Mouse (Mus musculus): ENCODE results near the gene Fkbp8. TPM values are rescaled to one million over a fixed set of nuclear protein-coding genes. Genes with fewer than 3 reads are reported as not detected.

Fkbp8 gene
- polyA plus RNA-seq, 1 experiment from 2014 or later: 310 TPM

DNA sequence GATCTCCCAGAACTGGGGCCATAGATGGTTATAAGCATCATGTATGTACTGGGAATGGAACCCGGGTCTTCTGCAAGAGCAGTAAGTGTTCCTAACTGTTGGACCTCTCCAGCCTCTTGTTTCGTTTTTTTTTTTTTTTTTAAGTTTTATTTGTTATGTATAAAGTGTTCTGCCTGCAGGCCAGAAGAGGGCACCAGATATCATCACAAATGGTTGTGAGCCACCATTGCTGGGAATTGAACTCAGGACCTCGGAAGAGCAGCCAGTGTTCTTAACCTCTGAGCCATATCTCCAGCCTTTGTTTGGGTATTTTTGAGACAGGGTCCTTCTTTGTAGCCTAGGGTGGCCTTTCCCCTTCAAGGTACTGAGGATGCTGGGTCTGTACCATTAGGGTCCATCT lies 31.5 kb downstream of the Fkbp8 start:
- no peaks in the 10 kb centered on the region for H3K36me3 ChIP-seq
- H3K27me3 ChIP-seq (ENCODE audit: insufficient read depth, poor library complexity, severe bottlenecking): no peaks in the 10 kb centered on the region
- H3K9me3 ChIP-seq: no peaks in the 10 kb centered on the region
- no peak overlapping the region for H3K27ac ChIP-seq
- 78% methylated on average over 3 of the region's 3 CpGs for WGBS
- no peak overlapping the region for H3K4me3 ChIP-seq
- no peak for DNase-seq (ENCODE audit: low spot score)
- H3K4me1 ChIP-seq: peaks cover 67% of the 10 kb centered on the region

DNA sequence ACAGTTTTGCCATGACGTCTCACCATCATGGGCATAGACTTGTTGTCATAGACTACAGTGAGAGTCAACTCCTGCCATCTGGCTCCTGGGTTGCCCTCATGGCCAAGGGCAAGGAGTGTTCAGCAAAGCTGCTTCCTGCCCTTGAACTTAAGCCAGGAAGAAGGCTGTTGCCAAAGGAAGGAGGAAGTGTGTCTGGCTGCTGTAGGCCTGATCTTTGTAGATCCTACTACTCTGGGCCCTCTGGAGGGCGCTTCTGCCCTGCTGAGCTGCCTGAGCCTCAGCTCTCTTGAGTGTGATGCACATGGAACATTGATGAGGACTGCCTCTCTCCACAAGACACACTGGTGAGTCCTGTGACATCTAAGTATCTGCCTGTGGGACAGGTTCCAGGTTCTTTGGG lies 32.6 kb downstream of the Fkbp8 start:
- peak overlapping the region; percentile 77 for H3K27ac ChIP-seq
- H3K4me1 ChIP-seq: peaks cover 74% of the 10 kb centered on the region
- H3K27me3 ChIP-seq (ENCODE audit: insufficient read depth, poor library complexity, severe bottlenecking): no peaks in the 10 kb centered on the region
- no peaks in the 10 kb centered on the region for H3K36me3 ChIP-seq
- WGBS: 68% methylated on average over 2 of the region's 2 CpGs
- no peak for DNase-seq (ENCODE audit: low spot score)
- no peaks in the 10 kb centered on the region for H3K9me3 ChIP-seq
- no peak overlapping the region for H3K4me3 ChIP-seq

DNA sequence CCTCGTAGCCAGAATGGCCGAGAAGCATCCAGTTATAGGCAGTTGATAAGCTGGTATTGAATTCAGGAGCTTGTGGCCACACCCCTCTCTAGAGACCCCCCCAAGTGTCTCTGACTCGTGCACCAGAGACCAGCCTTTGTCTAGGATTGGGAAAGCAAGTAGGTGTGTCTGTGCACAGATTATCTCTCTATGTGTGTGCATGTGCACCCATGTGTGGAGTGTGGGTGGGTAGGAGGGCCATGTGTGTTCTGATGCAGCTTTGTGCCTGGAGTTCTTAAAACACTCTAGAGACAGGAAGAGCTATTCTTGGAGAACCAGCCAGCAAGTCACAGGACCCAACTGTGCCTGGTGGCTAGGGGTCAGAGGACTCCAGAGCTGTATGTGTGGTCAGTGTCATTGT lies 33.0 kb downstream of the Fkbp8 start:
- 48% methylated on average over 3 of the region's 3 CpGs for WGBS
- H3K36me3 ChIP-seq: no peaks in the 10 kb centered on the region
- H3K9me3 ChIP-seq: no peaks in the 10 kb centered on the region
- no peak for DNase-seq (ENCODE audit: low spot score)
- H3K4me1 ChIP-seq: peaks cover 76% of the 10 kb centered on the region
- no peak overlapping the region for H3K4me3 ChIP-seq
- H3K27ac ChIP-seq: peak overlapping the region; percentile 77
- no peaks in the 10 kb centered on the region for H3K27me3 ChIP-seq (ENCODE audit: insufficient read depth, poor library complexity, severe bottlenecking)

DNA sequence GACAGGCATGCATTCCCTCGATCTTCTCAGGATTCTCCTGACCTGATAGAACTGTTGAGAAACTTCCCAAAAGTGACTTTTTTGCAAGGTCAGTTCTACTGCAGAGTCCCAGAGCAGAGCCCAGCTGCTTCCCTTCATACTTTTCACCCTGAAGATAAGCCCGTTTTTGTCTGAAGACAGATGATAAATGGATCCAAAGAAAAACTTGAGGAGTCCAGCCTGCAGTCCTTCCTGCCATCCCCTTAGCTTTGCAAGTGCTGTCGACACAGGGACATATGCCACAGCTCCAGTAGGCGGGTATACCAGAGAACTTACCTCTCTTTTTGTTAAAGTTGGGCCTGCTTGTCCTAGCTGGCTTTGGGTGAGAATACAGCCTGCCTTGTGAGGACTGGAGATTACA lies 33.8 kb downstream of the Fkbp8 start:
- Histone ChIP-seq H3K4me1 (peaks cover 81% of the 10 kb centered on the region), H3K4me3 (no peak overlapping the region), H3K9me3 (no peaks in the 10 kb centered on the region), H3K36me3 (no peaks in the 10 kb centered on the region), H3K27me3 (ENCODE audit: insufficient read depth, poor library complexity, severe bottlenecking) (no peaks in the 10 kb centered on the region), H3K27ac (peak overlapping the region; percentile 77)
- DNase-seq (ENCODE audit: low spot score): no peak
- 33% methylated on average over 4 of the region's 4 CpGs for WGBS

DNA sequence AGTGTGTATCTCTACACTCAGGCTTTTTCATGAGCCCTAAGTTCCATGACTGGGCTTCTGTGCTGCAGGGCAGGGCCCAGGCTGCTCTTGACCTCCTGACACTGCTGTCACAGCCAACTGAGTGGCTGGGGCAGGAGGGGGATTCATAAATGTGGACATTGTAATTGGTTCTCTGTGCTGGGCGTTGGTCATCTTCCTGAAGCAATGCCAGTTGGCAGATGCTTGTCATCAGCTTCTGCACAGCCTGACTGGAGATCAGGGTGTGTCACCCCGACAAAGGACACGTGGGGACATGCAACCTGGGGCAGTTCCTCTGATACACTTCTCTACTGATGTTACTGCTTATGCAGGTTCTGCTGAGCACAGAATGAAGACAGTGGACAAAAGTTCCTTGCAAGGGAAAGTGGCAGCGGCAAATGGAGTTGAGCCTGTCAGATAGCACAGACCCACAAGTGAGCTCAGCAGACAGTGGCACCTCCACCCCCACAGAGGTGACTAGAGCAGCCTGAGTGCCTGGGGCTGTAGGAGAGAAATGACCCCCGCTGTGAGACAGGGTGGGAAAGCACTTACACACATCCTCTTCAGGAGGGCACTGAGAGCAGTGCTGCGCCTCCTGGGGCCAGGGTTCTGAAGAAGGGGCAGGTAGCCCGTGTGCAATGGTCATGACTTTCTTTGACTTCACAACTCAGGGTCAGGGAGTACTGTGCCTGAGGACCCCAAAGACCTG lies 34.4 kb downstream of the Fkbp8 start:
- Histone ChIP-seq H3K4me1 (peaks cover 87% of the 10 kb centered on the region), H3K27ac (peak overlapping the region; percentile 77), H3K27me3 (ENCODE audit: insufficient read depth, poor library complexity, severe bottlenecking) (no peaks in the 10 kb centered on the region), H3K4me3 (no peak overlapping the region), H3K36me3 (no peaks in the 10 kb centered on the region), H3K9me3 (no peaks in the 10 kb centered on the region)
- DNase-seq (ENCODE audit: low spot score): no peak
- WGBS: 41% methylated on average over 7 of the region's 7 CpGs

DNA sequence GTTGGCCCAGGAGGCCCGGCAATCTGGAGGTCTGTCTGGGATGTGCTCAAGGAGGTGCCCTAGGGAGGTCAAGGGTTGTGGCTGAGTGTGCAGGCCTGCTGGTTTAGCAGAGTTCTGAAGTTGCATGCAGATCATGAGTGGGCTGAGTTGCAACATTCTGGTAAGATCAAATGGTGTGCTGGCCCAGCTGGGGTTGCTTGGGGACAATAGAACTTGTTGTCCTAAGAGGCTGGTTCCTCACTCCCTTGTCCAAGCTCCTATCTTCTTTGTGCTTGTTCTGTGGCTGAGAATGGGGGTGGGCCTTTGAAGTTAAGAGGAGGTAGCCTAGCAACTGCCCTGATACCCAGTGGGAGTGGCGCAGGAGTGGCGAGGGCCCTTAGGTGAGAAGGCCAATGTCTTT lies 35.3 kb downstream of the Fkbp8 start:
- DNase-seq (ENCODE audit: low spot score): no peak
- Histone ChIP-seq H3K27me3 (ENCODE audit: insufficient read depth, poor library complexity, severe bottlenecking) (no peaks in the 10 kb centered on the region), H3K27ac (peak overlapping the region; percentile 77), H3K36me3 (no peaks in the 10 kb centered on the region), H3K4me3 (no peak overlapping the region), H3K9me3 (no peaks in the 10 kb centered on the region), H3K4me1 (peaks cover 79% of the 10 kb centered on the region)
- 65% methylated on average over 3 of the region's 3 CpGs for WGBS

DNA sequence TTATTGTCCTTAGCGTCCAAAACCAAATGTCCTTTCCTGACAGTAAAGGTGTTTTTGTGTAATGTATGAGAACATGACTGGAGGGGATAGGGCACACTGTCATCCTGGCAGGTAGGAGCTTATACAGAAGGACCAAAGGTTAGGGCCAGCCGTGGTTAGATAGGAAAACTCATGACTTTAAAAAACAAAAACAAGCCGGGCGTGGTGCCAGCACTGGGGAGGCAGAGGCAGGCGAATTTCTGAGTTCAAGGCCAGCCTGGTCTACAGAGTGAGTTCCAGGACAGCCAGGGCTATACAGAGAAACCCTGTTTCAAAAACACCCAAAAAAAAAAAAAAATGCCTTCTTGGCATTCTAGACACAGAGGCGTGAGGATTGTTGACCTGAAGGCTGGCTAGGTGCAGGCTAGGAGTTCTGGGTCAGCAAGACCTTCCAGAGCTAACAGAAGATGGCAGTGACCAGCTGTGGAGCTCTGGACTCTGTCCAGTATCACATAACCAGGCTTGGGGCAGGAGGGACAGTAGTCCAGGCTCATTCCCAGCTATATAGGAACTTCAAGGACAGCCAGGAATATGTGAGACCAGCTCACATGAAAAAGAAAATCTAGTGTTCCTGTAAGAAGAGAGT lies 36.4 kb downstream of the Fkbp8 start:
- no peaks in the 10 kb centered on the region for H3K27me3 ChIP-seq (ENCODE audit: insufficient read depth, poor library complexity, severe bottlenecking)
- DNase-seq (ENCODE audit: low spot score): no peak
- no peak overlapping the region; the same call in 1 of the 2 replicates for H3K27ac ChIP-seq
- H3K4me3 ChIP-seq: no peak overlapping the region
- peaks cover 71% of the 10 kb centered on the region for H3K4me1 ChIP-seq
- 85% methylated on average over 6 of the region's 6 CpGs for WGBS
- no peaks in the 10 kb centered on the region for H3K36me3 ChIP-seq
- H3K9me3 ChIP-seq: no peaks in the 10 kb centered on the region

DNA sequence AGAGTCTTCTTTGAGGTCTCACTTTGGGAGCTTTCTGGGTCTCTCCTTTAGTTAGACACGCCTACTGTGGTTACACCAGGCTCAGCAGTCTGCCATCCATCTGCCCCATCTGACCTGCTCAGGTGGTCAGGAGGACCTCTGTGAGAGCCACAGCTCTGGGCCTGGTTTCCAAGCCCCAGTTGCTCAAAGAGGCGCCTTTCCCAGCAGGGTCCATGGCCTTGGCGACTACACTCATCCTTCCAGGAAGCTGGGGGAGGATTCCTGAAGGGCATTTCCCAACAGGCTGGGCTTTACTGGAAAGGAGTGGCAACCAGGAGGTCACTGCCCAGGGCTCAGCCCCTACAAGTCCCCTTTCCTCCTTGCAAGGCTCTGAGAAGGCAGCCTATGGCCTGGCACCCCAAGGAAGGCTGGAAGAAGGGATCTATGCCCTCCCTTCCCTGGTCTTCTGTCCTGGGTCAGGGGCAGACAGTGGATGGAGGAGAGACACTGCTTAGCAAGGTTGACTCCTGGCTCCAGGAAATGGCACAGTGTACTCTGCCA lies 37.2 kb downstream of the Fkbp8 start:
- Histone ChIP-seq H3K4me1 (peaks cover 66% of the 10 kb centered on the region), H3K27ac (peak overlapping the region; percentile 56; the same call in 1 of the 2 replicates), H3K27me3 (ENCODE audit: insufficient read depth, poor library complexity, severe bottlenecking) (no peaks in the 10 kb centered on the region), H3K4me3 (no peak overlapping the region), H3K9me3 (no peaks in the 10 kb centered on the region), H3K36me3 (no peaks in the 10 kb centered on the region)
- no peak for DNase-seq (ENCODE audit: low spot score)
- 68% methylated on average over 3 of the region's 3 CpGs for WGBS

DNA sequence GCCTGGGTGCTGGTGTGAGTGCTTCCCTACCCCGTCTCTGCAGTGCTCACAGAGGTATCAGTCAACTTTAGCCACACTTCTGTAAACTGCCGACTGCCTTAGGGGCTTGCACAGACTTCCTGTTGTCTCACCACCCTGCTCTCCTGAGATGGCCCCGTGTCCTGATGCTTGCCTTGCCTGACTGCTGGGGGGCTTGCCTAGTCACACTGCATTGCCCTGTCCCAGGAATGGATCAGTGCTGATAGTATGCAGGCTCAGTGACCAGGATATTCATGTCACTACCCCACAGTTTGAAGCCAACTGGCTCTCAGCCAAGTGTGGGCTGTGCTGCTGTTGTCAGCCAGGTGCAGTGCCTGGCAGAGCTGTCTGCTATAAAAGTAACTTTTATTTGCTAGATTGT lies 38.0 kb downstream of the Fkbp8 start:
- Histone ChIP-seq H3K36me3 (no peaks in the 10 kb centered on the region), H3K4me1 (peaks cover 64% of the 10 kb centered on the region), H3K9me3 (no peaks in the 10 kb centered on the region), H3K27me3 (ENCODE audit: insufficient read depth, poor library complexity, severe bottlenecking) (no peaks in the 10 kb centered on the region), H3K4me3 (no peak overlapping the region), H3K27ac (peak overlapping the region; percentile 30; the same call in 1 of the 2 replicates)
- WGBS: 48% methylated on average over 3 of the region's 3 CpGs
- DNase-seq (ENCODE audit: low spot score): no peak

DNA sequence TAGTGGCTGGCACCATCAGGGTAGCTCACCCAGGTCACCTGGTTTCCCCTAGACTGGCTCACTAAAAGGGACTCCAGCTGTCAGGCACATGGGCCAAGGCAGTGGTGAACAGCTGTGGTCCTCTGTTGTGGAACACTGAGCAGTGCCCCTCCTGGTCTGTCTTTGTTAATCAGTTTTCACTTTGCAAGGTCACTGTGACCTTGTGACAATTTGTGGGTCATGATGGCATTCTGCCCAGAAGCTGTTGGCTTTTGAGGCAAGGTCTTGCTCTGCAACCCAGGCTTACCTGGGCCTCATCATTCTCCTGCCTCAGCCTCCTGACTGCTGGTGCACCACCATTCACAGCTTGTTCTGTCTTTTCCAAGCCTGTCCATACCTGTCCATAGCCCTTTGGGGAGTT lies 42.8 kb downstream of the Fkbp8 start:
- Histone ChIP-seq H3K27ac (peak overlapping the region; percentile 77), H3K4me1 (peaks cover 39% of the 10 kb centered on the region), H3K9me3 (no peaks in the 10 kb centered on the region), H3K4me3 (no peak overlapping the region), H3K36me3 (peaks cover 19% of the 10 kb centered on the region), H3K27me3 (ENCODE audit: insufficient read depth, poor library complexity, severe bottlenecking) (no peaks in the 10 kb centered on the region)
- no peak for DNase-seq (ENCODE audit: low spot score)

DNA sequence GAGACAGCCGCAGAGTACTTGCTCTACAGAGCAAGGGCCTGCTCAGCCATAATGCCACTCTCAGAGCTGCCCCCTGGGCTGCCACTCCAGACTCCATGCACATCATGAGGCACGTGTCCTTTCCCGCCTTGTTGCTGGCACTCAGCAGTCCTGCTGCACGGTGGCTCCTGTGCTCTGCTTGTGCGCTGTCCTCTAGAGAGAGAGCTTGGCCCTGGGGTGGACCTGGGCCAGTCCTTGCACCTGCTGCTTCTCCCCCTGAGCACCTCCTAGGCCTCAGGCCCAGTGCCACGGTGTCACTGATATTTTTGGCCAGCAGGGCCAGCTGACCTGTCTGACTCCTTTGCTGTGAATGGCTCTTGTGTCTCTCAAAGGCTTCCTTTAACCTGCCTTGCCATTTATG lies 43.5 kb downstream of the Fkbp8 start:
- peaks cover 21% of the 10 kb centered on the region for H3K36me3 ChIP-seq
- no peak overlapping the region for H3K4me3 ChIP-seq
- no peaks in the 10 kb centered on the region for H3K27me3 ChIP-seq (ENCODE audit: insufficient read depth, poor library complexity, severe bottlenecking)
- WGBS: 70% methylated on average over 6 of the region's 6 CpGs
- no peaks in the 10 kb centered on the region for H3K9me3 ChIP-seq
- peaks cover 33% of the 10 kb centered on the region for H3K4me1 ChIP-seq
- H3K27ac ChIP-seq: peak overlapping the region; percentile 77
- no peak for DNase-seq (ENCODE audit: low spot score)

DNA sequence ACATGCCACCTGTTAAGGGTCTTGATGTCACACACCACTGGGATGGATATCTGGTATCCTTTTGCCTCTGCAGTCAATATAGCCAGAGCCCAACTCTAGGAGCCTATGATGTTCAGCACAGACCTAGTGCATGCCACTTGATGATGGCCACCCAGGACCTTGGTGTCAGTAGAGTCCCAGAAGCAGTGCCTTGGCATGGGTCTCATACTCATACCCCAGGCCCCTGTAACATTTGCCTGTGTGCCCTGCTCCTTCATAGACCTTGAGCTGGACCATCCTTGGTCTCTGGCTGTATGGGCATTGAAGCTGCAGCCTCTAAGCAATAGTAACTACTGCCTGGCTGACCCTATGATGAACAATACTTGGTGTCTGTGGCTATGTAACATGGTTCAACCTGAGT lies 46.8 kb downstream of the Fkbp8 start:
- H3K27ac ChIP-seq: no peak overlapping the region
- no peak overlapping the region for H3K4me3 ChIP-seq
- H3K4me1 ChIP-seq: peaks cover 24% of the 10 kb centered on the region
- H3K36me3 ChIP-seq: peaks cover 39% of the 10 kb centered on the region
- no peaks in the 10 kb centered on the region for H3K27me3 ChIP-seq (ENCODE audit: insufficient read depth, poor library complexity, severe bottlenecking)
- H3K9me3 ChIP-seq: no peaks in the 10 kb centered on the region
- no peak for DNase-seq (ENCODE audit: low spot score)

DNA sequence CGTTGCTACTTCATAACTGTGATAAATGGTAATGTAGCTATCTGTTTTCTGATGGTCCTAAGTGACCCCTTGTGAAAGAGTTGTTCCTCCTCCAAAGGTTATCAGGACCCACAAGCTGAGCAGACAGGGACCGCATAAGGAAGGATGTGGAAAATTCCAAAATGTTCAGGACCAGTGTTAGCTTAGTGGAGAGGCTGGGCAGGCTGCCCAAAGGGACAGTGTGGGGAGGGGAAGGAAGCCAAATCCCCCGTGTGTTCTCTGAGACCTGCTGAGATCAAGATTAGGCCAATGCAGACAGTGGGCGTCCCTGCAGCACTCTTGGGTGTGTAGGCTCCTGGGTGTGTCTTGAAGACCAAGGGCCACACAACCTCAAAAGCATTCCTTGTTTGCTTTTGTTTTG lies 47.4 kb downstream of the Fkbp8 start:
- Histone ChIP-seq H3K27me3 (ENCODE audit: insufficient read depth, poor library complexity, severe bottlenecking) (no peaks in the 10 kb centered on the region), H3K36me3 (peaks cover 40% of the 10 kb centered on the region), H3K27ac (no peak overlapping the region), H3K4me3 (no peak overlapping the region), H3K9me3 (no peaks in the 10 kb centered on the region), H3K4me1 (peaks cover 24% of the 10 kb centered on the region)
- WGBS: 71% methylated on average over 4 of the region's 4 CpGs
- no peak for DNase-seq (ENCODE audit: low spot score)
